Mouse (Mus musculus): ENCODE data around the gene Usp32.

GRCm38 (mm10) chr11:85086253-85086652, 53.7 kb downstream of the Usp32 start:
- no peak for TF ChIP-seq POLR2A (IDR thresholded peaks at IDR 0.05; ENCODE audit: insufficient read depth, low read length)
- no peak for TF ChIP-seq CTCF (IDR thresholded peaks at IDR 0.05; ENCODE audit: low read depth, low read length)

Data from ES-Bruce4 (cell line).